ENCODE assay signal across 9 mouse cellular contexts in the genomic region with DNA sequence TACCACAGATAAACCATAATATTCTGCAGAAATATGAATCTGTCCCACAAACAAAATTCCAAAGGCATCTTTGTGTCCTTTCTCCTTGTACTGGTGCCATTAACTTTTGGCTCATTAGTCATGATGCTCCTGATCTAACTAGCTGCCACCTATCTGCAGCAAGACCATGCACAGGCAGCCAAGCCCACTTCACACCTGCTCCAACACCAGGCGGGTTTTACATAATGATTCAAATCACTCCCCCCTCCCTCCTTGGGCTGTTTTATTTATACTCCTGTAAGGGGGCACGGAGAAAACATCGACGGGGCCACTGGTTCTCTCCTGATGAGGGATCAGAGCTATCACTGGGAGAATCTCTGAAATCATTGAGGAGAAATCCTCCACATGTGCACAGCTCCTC. TPM values are rescaled to one million over a fixed set of nuclear protein-coding genes. Genes with fewer than 3 reads are reported as not detected.
A peak's percentile ranks its signal among the peaks of the same experiment; 100 is the strongest.
DNase-seq lines count a peak whose midpoint lies in the region; ATAC-seq and TF ChIP-seq lines count a peak whose summit lies in the region.
"Had no signal": no experiment of that assay in that cellular context is flagged by ENCODE, and none has a peak within 500 bp of the region (broad histone marks: within the 10 kb centered on the region; RNA-seq: fewer than 3 reads in every experiment).

No protein-coding gene starts in this region.

- H3K4me3 ChIP-seq in liver, embryonic 11.5 days (ENCODE audit: low read depth, low read length), result no peak overlapping the region
- H3K4me3 ChIP-seq in intestine, postnatal 0 days (ENCODE audit: low read depth, low read length), result no peak overlapping the region

- WGBS in liver, embryonic 11.5 days, result 17% methylated on average over 4 of the region's 4 CpGs
- 35% methylated on average over 4 of the region's 4 CpGs for WGBS in intestine, postnatal 0 days

- ATAC-seq in liver, embryonic 11.5 days (replicated peaks; ENCODE audit: low FRiP score), result no peak
- no peak for ATAC-seq in intestine, postnatal 0 days
- ATAC-seq: inflammation-experienced regulatory T-cells, adult 6 months had no signal

- peaks cover 3% of the 10 kb centered on the region; the same call in 1 of the 2 replicates for H3K27me3 ChIP-seq in liver, embryonic 11.5 days (replicated peaks; ENCODE audit: control insufficient read depth, insufficient read depth, low read length)
- no peaks in the 10 kb centered on the region for H3K27me3 ChIP-seq in intestine, postnatal 0 days (replicated peaks; ENCODE audit: control insufficient read depth, insufficient read depth, low read length)

- DNase-seq in cerebellum, adult 11-12 months, result peak; percentile 46
- no peak for DNase-seq in cerebellum, postnatal 14 days
- no peak for DNase-seq in liver, embryonic 11.5 days (ENCODE audit: low spot score)
- DNase-seq in liver, result no peak
- peak; percentile 37 for DNase-seq in retina, postnatal 1 day
- no peak for DNase-seq in frontal cortex, postnatal 25 days (ENCODE audit: low spot score in 2 of 2)
- no peak for DNase-seq in ovary, postnatal 36 days (ENCODE audit: low spot score)

- TF ChIP-seq CTCF in intestine, postnatal 0 days (IDR thresholded peaks at IDR 0.05; ENCODE audit: low read depth), result 0 out of 2 replicates have a peak, but pooled peaks have one; percentile 3

- peaks cover 11% of the 10 kb centered on the region for H3K4me1 ChIP-seq in liver, embryonic 11.5 days (replicated peaks; ENCODE audit: control insufficient read depth, insufficient read depth, low read length)
- peaks cover 4% of the 10 kb centered on the region; the same call in 1 of the 2 replicates for H3K4me1 ChIP-seq in intestine, postnatal 0 days (replicated peaks; ENCODE audit: control insufficient read depth, insufficient read depth, low read length)

- H3K36me3 ChIP-seq in liver, embryonic 11.5 days (ENCODE audit: control insufficient read depth, insufficient read depth, low read length), result no peaks in the 10 kb centered on the region
- H3K36me3 ChIP-seq in intestine, postnatal 0 days (ENCODE audit: control insufficient read depth, insufficient read depth), result no peaks in the 10 kb centered on the region

- no peak overlapping the region for H3K9ac ChIP-seq in liver, embryonic 11.5 days (ENCODE audit: low read depth, low read length)
- no peak overlapping the region for H3K9ac ChIP-seq in intestine, postnatal 0 days (ENCODE audit: low read depth, low read length)

- peak overlapping the region; percentile 94 for H3K4me2 ChIP-seq in liver, embryonic 11.5 days
- peak overlapping the region; percentile 86 for H3K4me2 ChIP-seq in intestine, postnatal 0 days (replicated peaks; ENCODE audit: low read depth)

- H3K9me3 ChIP-seq in liver, embryonic 11.5 days (ENCODE audit: control insufficient read depth, low read length), result no peaks in the 10 kb centered on the region
- no peaks in the 10 kb centered on the region for H3K9me3 ChIP-seq in intestine, postnatal 0 days (ENCODE audit: control insufficient read depth)

- no peak overlapping the region for H3K27ac ChIP-seq in liver, embryonic 11.5 days (ENCODE audit: low read depth, low read length)
- H3K27ac ChIP-seq in intestine, postnatal 0 days (ENCODE audit: low read depth, low read length), result no peak overlapping the region

RNA-seq across cellular contexts. Expression of a gene that starts 1.2 kb away (rescaled TPM):
- polyA plus RNA-seq in liver, embryonic 11.5 days (2014; fragmentation: Nextera tagmentation; extraction: Ambion mirVana), result 1.9 and 2.7 TPM in 2 replicates
- 7.7 and 9.0 TPM in 2 replicates for polyA plus RNA-seq in intestine, postnatal 0 days (2015; fragmentation: Nextera tagmentation; extraction: Ambion mirVana)

Comparison
In these comparisons a context has a peak if more than half of its experiments do, and no peak if none do; other contexts are left out.
1. DNase-seq: peak in cerebellum, adult 11-12 months (single experiment) and retina, postnatal 1 day (single experiment); none in cerebellum, postnatal 14 days (0 of 2), liver, embryonic 11.5 days (single experiment), liver (single experiment), frontal cortex, postnatal 25 days (0 of 2) and ovary, postnatal 36 days (single experiment).